Mouse (Mus musculus) liver, embryonic 11.5 days (tissue): ENCODE data around the gene Tmem38a. TPM values are rescaled to one million over a fixed set of nuclear protein-coding genes. Genes with fewer than 3 reads are reported as not detected.

ENCODE experiments used
- ATAC-seq: fragments of 200-750 bp; cut with Nextera tagmentation; replicated peaks from 2 replicates; pipeline ENCODE4 v1.8.0; 2017; ENCODE audit warnings: moderate number of reproducible peaks, mild to moderate bottlenecking, moderate TSS enrichment, moderate library complexity; ENCODE audit not compliant: low FRiP score
- DNase-seq: peaks from one replicate; pipeline ENCODE4 v3.0.0-alpha.2; 2017; ENCODE audit warnings: low spot score
- H3K27ac ChIP-seq: fragments of 300-500 bp; sonication (generic); 2 replicates; pipeline ENCODE4 v1.5.1; 2014; ENCODE audit warnings: mild to moderate bottlenecking, low read depth, low read length, control low read depth
- H3K27me3 ChIP-seq: fragments of 300-500 bp; sonication (generic); replicated peaks from 2 replicates; pipeline ENCODE4 v1.6.1; 2014; ENCODE audit warnings: low read length, mixed read lengths; ENCODE audit not compliant: control insufficient read depth, insufficient read depth
- H3K36me3 ChIP-seq: fragments of 300-500 bp; sonication (generic); 2 replicates; pipeline ENCODE4 v1.6.1; 2014; ENCODE audit warnings: mild to moderate bottlenecking, low read length, moderate library complexity, mixed read lengths; ENCODE audit not compliant: control insufficient read depth, insufficient read depth
- H3K4me1 ChIP-seq: fragments of 300-500 bp; sonication (generic); replicated peaks from 2 replicates; pipeline ENCODE4 v1.6.1; 2014; ENCODE audit warnings: low read length, mixed read lengths; ENCODE audit not compliant: control insufficient read depth, insufficient read depth
- H3K4me2 ChIP-seq: fragments of 300-500 bp; sonication (generic); 2 replicates; pipeline ENCODE4 v1.6.1; 2014; ENCODE audit warnings: mild to moderate bottlenecking, control low read depth, moderate library complexity
- H3K4me3 ChIP-seq: fragments of 300-500 bp; sonication (generic); 2 replicates; pipeline ENCODE4 v1.5.1; 2014; ENCODE audit warnings: low read depth, low read length, control low read depth
- H3K9ac ChIP-seq: fragments of 300-500 bp; sonication (generic); 2 replicates; pipeline ENCODE4 v1.6.1; 2014; ENCODE audit warnings: low read depth, low read length, control low read depth
- H3K9me3 ChIP-seq: fragments of 300-500 bp; sonication (generic); 2 replicates; pipeline ENCODE4 v1.6.1; 2016; ENCODE audit warnings: low read length, inconsistent platforms, mixed read lengths; ENCODE audit not compliant: control insufficient read depth
- WGBS: fragments of 180-500 bp; shearing (Covaris S2); extraction: QIAGEN DNeasy Blood & Tissue Kit; methylation state at CpG from one replicate; pipeline ENCODE4 v1.1.7; 2014; 5-methylcytosine and 5-hydroxymethylcytosine counted together
- polyA plus RNA-seq: library from polyadenylated mRNA; unstranded; fragments of >200 nt; fragmentation: Nextera tagmentation; extraction: Ambion mirVana; gene quantifications from 2 replicates; pipeline ENCODE4 v1.2.1, GENCODE M21; 2014

Gene Tmem38a
- polyA plus RNA-seq, 1 experiment from 2014 or later: 4.6 TPM

- peaks cover 4% of the 10 kb centered on the region for H3K36me3 ChIP-seq
- DNase-seq: no peak
- ATAC-seq: no peak
- peak overlapping the region; percentile 90 for H3K4me3 ChIP-seq
- peak overlapping the region; percentile 90 for H3K27ac ChIP-seq
- 19% methylated on average over 5 of the region's 5 CpGs for WGBS
- H3K4me1 ChIP-seq: peaks cover 21% of the 10 kb centered on the region
- peak overlapping the region; percentile 81 for H3K9ac ChIP-seq
- peak overlapping the region; percentile 89 for H3K4me2 ChIP-seq
- H3K9me3 ChIP-seq: no peaks in the 10 kb centered on the region
- H3K27me3 ChIP-seq: no peaks in the 10 kb centered on the region
Measured at GRCm38 (mm10) chr8:72549314-72549892, 22.5 kb upstream of the Tmem38a start.

DNA sequence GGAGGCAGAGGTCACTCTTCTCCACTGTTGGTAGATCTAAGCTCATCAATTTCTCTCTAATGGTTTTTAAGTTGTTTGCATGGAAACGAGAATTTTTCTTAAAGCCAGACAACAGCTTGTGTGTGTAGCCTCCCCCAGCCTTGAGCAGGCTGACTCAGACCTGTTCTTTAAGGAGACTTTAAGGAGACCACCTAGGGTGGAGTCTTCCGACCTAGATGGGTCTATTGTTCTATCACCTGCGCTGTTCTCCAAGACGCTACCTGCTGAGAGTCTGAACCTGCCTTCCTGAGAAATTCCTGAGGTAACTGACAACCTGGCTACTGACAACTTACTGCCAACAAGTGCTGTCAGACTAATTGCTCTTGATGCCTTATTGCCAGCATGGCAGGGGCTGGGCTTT is 16.1 kb upstream of the Tmem38a start:
- H3K4me3 ChIP-seq: no peak overlapping the region
- DNase-seq (no peak), ATAC-seq (no peak)
- H3K27ac ChIP-seq: no peak overlapping the region
- no peak overlapping the region for H3K4me2 ChIP-seq
- 59% methylated on average over 4 of the region's 4 CpGs for WGBS
- H3K4me1 ChIP-seq: no peaks in the 10 kb centered on the region
- peaks cover 7% of the 10 kb centered on the region for H3K36me3 ChIP-seq
- H3K9ac ChIP-seq: no peak overlapping the region
- no peaks in the 10 kb centered on the region for H3K9me3 ChIP-seq
- no peaks in the 10 kb centered on the region for H3K27me3 ChIP-seq

DNA sequence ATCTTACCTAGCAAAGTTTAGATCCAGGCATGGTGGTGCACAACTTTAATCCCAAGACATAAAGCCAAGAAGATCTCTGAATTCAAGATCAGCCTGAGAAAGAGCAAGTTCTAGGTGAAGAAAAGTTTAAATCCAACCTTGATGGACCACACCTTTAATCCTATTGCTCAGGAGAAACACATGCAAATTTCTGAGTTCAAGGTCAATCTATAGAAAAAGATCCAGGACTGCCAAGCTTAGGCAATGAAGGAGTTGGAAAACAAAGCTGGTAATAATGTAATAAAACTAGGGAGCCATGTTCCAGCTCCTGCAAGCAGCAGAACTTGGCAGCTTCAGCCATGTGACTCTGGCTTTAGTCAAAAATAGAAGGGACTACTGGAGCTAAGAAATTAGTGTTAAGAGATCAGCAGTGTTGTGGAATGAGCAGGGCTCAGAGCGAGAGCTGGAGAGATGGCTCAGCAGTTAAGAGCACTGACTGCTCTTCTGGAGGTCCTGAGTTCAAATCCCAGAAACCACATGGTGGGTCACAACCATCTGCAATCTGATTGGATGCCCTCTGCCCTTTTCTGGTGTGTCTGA is 10.7 kb upstream of the Tmem38a start:
- no peak overlapping the region for H3K4me3 ChIP-seq
- no peaks in the 10 kb centered on the region for H3K27me3 ChIP-seq
- no peak for ATAC-seq
- H3K9ac ChIP-seq: no peak overlapping the region
- H3K4me2 ChIP-seq: no peak overlapping the region
- H3K27ac ChIP-seq: no peak overlapping the region
- no peaks in the 10 kb centered on the region for H3K9me3 ChIP-seq
- no peaks in the 10 kb centered on the region for H3K4me1 ChIP-seq
- peaks cover 24% of the 10 kb centered on the region for H3K36me3 ChIP-seq
- WGBS: 78% methylated on average over 1 of the region's 1 CpGs
- no peak for DNase-seq

GRCm38 (mm10) chr8:72565970-72566369 is 5.9 kb upstream of the Tmem38a start:
- H3K9ac ChIP-seq: no peak overlapping the region
- peaks cover 6% of the 10 kb centered on the region for H3K4me1 ChIP-seq
- DNase-seq: no peak
- no peaks in the 10 kb centered on the region for H3K9me3 ChIP-seq
- no peak for ATAC-seq
- WGBS: 92% methylated on average over 2 of the region's 2 CpGs
- no peak overlapping the region for H3K4me3 ChIP-seq
- H3K27me3 ChIP-seq: no peaks in the 10 kb centered on the region
- no peak overlapping the region for H3K4me2 ChIP-seq
- H3K27ac ChIP-seq: no peak overlapping the region
- H3K36me3 ChIP-seq: peaks cover 38% of the 10 kb centered on the region

DNA sequence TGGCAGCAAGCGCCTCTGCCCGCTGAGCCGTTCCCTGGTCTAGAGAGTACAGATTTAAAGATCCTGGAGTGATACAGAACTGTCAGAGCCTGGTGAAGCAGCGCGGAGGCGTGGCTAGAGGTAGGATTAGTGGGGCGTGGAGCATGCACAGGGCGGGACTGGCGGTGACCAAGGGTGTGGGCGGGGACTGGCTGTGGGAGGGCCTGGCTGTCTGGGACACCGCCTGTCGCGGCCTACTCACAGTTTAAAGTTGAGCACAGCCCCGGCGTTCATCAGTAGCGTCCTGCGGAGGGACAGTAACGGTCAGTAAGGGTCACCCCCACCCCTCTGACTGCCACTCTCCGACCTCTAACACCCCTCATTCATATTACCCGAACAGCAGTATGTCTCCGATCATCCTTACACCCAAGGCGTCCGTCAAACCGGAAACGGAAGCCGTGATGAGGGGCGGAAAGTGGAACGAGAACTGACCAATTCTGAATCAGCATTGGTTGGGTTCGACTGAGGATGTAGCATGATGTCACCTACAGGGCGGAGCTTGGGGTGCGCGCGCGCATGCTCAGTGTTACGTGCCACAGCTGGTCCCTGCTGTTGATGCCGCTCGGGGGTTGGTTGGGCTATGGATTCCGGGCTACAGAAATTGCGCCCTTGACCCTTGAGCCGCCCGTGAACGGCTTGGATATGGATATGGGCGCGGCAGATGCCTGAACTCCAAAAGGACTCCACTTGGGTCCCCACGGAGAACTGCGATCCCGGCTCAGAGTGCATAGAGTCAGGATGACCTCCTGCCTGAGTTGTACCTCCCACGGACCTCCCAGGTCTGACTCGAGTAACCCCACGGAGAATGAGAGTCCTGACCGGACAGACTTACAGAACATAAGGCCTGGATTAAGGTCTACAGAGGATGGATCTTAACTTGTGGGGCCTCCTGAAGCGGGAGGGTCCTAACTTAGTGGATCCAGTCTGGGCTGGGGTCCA is 933 bp upstream of the Tmem38a start, which contains the start of gene Smim7:
Gene Smim7 (minus strand): TSS at position 456 of the 978 bp plus-strand sequence.
- Histone ChIP-seq H3K27ac (peak within 1 kb of the TSS; percentile 86), H3K36me3 (peaks cover 24% of the 10 kb centered on the region), H3K9ac (peak within 1 kb of the TSS; percentile 69), H3K4me1 (peaks cover 18% of the 10 kb centered on the region), H3K4me3 (peak within 1 kb of the TSS; percentile 74), H3K9me3 (no peaks in the 10 kb centered on the region), H3K27me3 (no peaks in the 10 kb centered on the region), H3K4me2 (peak within 1 kb of the TSS; percentile 100)
- DNase-seq (peak; percentile 98), ATAC-seq (peak; percentile 98)
- under 1% methylated on average over 52 of the region's 52 CpGs for WGBS

DNA sequence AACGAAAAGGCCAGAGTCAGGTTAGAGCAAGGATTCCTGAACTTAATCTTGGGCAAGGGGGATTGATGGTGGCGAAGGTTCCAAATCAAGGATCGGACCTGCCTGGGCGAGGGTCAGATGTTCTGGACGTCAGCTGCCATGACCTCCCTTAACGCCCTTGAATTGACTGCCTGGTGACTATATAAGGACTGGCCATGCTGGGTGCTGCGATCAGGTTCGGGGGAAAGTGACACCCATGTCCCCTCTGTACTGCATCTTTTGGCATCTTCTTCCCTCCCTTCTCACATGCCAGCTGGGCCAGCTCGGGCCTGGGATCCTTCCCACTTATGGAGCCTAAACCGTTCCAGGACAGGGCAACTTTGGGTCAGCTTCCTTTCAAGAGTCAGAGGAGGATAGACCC is 652 bp downstream of the Tmem38a start:
- Histone ChIP-seq H3K36me3 (peaks cover 16% of the 10 kb centered on the region), H3K9ac (peak overlapping the region; percentile 69), H3K9me3 (no peaks in the 10 kb centered on the region), H3K4me1 (peaks cover 18% of the 10 kb centered on the region), H3K4me2 (peak overlapping the region; percentile 100), H3K27ac (no peak overlapping the region), H3K4me3 (peak overlapping the region; percentile 74), H3K27me3 (no peaks in the 10 kb centered on the region)
- 17% methylated on average over 10 of the region's 10 CpGs for WGBS
- no peak for DNase-seq
- no peak for ATAC-seq

GRCm38 (mm10) chr8:72573450-72573849 is 1.6 kb downstream of the Tmem38a start:
- Histone ChIP-seq H3K9me3 (no peaks in the 10 kb centered on the region), H3K27me3 (no peaks in the 10 kb centered on the region), H3K9ac (no peak overlapping the region), H3K4me2 (no peak overlapping the region), H3K27ac (no peak overlapping the region), H3K36me3 (peaks cover 11% of the 10 kb centered on the region), H3K4me3 (no peak overlapping the region), H3K4me1 (peaks cover 18% of the 10 kb centered on the region)
- DNase-seq (no peak), ATAC-seq (no peak)
- 82% methylated on average over 6 of the region's 6 CpGs for WGBS

DNA sequence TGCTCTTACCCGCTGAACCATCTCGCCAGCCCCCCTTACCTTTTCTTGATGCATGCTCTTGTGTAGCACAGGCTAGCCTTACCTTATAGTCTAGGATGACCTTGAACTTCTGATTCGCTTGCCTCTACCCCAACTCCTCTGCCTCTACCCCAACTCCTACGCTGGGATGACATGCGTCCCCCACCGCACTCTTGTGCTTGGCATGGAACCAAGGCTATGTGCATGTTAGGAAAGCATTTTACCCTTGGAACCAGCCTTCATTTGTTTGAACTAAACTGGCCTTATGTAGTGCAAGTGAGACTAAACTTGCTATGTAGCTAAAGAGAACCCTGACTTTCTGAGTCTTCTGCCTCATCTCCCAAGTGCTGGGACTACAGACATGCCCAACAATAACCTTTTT is 4.1 kb downstream of the Tmem38a start:
- H3K27ac ChIP-seq: no peak overlapping the region
- 92% methylated on average over 6 of the region's 6 CpGs for WGBS

More for the DNA sequence above, 4.1 kb downstream of the Tmem38a start:
- no peak overlapping the region for H3K4me2 ChIP-seq
- H3K4me3 ChIP-seq: no peak overlapping the region
- no peaks in the 10 kb centered on the region for H3K27me3 ChIP-seq
- DNase-seq (no peak), ATAC-seq (no peak)
- no peak overlapping the region for H3K9ac ChIP-seq
- no peaks in the 10 kb centered on the region for H3K9me3 ChIP-seq
- H3K4me1 ChIP-seq: peaks cover 13% of the 10 kb centered on the region
- H3K36me3 ChIP-seq: no peaks in the 10 kb centered on the region
